Mouse (Mus musculus): ENCODE data around the gene Gm28539. TPM values are rescaled to one million over a fixed set of nuclear protein-coding genes. Genes with fewer than 3 reads are reported as not detected.

Gm28539 gene
- total and polyA plus RNA-seq, 2 experiments: 2.1 TPM; not detected in 1

GRCm38 (mm10) chr16:18876091-18876441 lies 39.7 kb downstream of the Gm28539 start:
- Histone ChIP-seq H3K4me3 (ENCODE audit: insufficient read depth, low read depth, low read length) (peak overlapping the region; percentile 99), H3K27ac (replicated peaks; ENCODE audit: insufficient read depth, low read depth, low read length) (peak overlapping the region; percentile 50), H3K36me3 (ENCODE audit: control insufficient read depth, insufficient read depth, low read length) (peaks cover 19% of the 10 kb centered on the region), H3K4me1 (ENCODE audit: control insufficient read depth, insufficient read depth, low read length) (peaks cover 7% of the 10 kb centered on the region), H3K9ac (ENCODE audit: low read depth, low read length) (peak overlapping the region; percentile 46), H3K27me3 (ENCODE audit: control insufficient read depth, insufficient read depth, low read length) (no peaks in the 10 kb centered on the region), H3K79me2 (ENCODE audit: control insufficient read depth, insufficient read depth, low read length) (peaks cover 4% of the 10 kb centered on the region; the same call in 1 of the 2 replicates)
- no peak for DNase-seq (ENCODE audit: extremely low read depth, low read depth, low spot score)
- 1% methylated on average over 17 of the region's 17 CpGs for WGBS
- TF ChIP-seq POLR2A (IDR thresholded peaks at IDR 0.05; ENCODE audit: extremely low read depth, insufficient read depth, low read length) (no peak), CTCF (IDR thresholded peaks at IDR 0.05; ENCODE audit: low read depth, low read length) (no peak)

GRCm38 (mm10) chr16:18876442-18877308 lies 40.3 kb downstream of the Gm28539 start, which contains the start of the genes Mrpl40 and Hira:
Gene Mrpl40, minus strand, starts transcription at chr16:18876862.
Gene Hira, plus strand, starts transcription at chr16:18877037.
- Histone ChIP-seq H3K36me3 (ENCODE audit: control insufficient read depth, insufficient read depth, low read length) (peaks cover 14% of the 10 kb centered on the region; the same call in 1 of the 2 replicates), H3K27ac (replicated peaks; ENCODE audit: insufficient read depth, low read depth, low read length) (peak within 1 kb of the TSS; percentile 68), H3K9ac (ENCODE audit: low read depth, low read length) (peak within 1 kb of the TSS; percentile 84), H3K79me2 (ENCODE audit: control insufficient read depth, insufficient read depth, low read length) (peaks cover 4% of the 10 kb centered on the region; the same call in 1 of the 2 replicates), H3K4me3 (ENCODE audit: insufficient read depth, low read depth, low read length) (peak within 1 kb of the TSS; percentile 99), H3K27me3 (ENCODE audit: control insufficient read depth, insufficient read depth, low read length) (no peaks in the 10 kb centered on the region), H3K4me1 (ENCODE audit: control insufficient read depth, insufficient read depth, low read length) (peaks cover 7% of the 10 kb centered on the region)
- TF ChIP-seq CTCF (IDR thresholded peaks at IDR 0.05; ENCODE audit: low read depth, low read length) (no peak), POLR2A (IDR thresholded peaks at IDR 0.05; ENCODE audit: extremely low read depth, insufficient read depth, low read length) (0 out of 2 replicates have a peak, but pooled peaks have one; percentile 42)
- WGBS: under 1% methylated on average over 92 of the region's 93 CpGs
- DNase-seq (ENCODE audit: extremely low read depth, low read depth, low spot score): peak; percentile 77

- Histone ChIP-seq H3K4me3 (ENCODE audit: insufficient read depth, low read depth, low read length) (peak overlapping the region; percentile 99), H3K4me1 (ENCODE audit: control insufficient read depth, insufficient read depth, low read length) (peaks cover 7% of the 10 kb centered on the region), H3K79me2 (ENCODE audit: control insufficient read depth, insufficient read depth, low read length) (peaks cover 4% of the 10 kb centered on the region; the same call in 1 of the 2 replicates), H3K27ac (replicated peaks; ENCODE audit: insufficient read depth, low read depth, low read length) (peak overlapping the region; percentile 55), H3K9ac (ENCODE audit: low read depth, low read length) (peak overlapping the region; percentile 84), H3K36me3 (ENCODE audit: control insufficient read depth, insufficient read depth, low read length) (peaks cover 8% of the 10 kb centered on the region; the same call in 1 of the 2 replicates), H3K27me3 (ENCODE audit: control insufficient read depth, insufficient read depth, low read length) (no peaks in the 10 kb centered on the region)
- DNase-seq (ENCODE audit: extremely low read depth, low read depth, low spot score): peak; percentile 71
- TF ChIP-seq CTCF (IDR thresholded peaks at IDR 0.05; ENCODE audit: low read depth, low read length): peak; percentile 21; the same call in 1 of the 2 replicates
- 0 out of 2 replicates have a peak, but pooled peaks have one; percentile 18 for TF ChIP-seq POLR2A (IDR thresholded peaks at IDR 0.05; ENCODE audit: extremely low read depth, insufficient read depth, low read length)
- under 1% methylated on average over 43 of the region's 43 CpGs for WGBS
Observed at GRCm38 (mm10) chr16:18877386-18878090, 41.2 kb downstream of the Gm28539 start.

- H3K4me1 ChIP-seq (ENCODE audit: control insufficient read depth, insufficient read depth, low read length): peaks cover 7% of the 10 kb centered on the region
- peaks cover 8% of the 10 kb centered on the region; the same call in 1 of the 2 replicates for H3K79me2 ChIP-seq (ENCODE audit: control insufficient read depth, insufficient read depth, low read length)
- no peak for TF ChIP-seq CTCF (IDR thresholded peaks at IDR 0.05; ENCODE audit: low read depth, low read length)
- TF ChIP-seq POLR2A (IDR thresholded peaks at IDR 0.05; ENCODE audit: extremely low read depth, insufficient read depth, low read length): no peak
- H3K27ac ChIP-seq (replicated peaks; ENCODE audit: insufficient read depth, low read depth, low read length): peak overlapping the region; percentile 55
- DNase-seq (ENCODE audit: extremely low read depth, low read depth, low spot score): no peak
- peak overlapping the region; percentile 99 for H3K4me3 ChIP-seq (ENCODE audit: insufficient read depth, low read depth, low read length)
- H3K36me3 ChIP-seq (ENCODE audit: control insufficient read depth, insufficient read depth, low read length): peaks cover 3% of the 10 kb centered on the region; the same call in 1 of the 2 replicates
- H3K27me3 ChIP-seq (ENCODE audit: control insufficient read depth, insufficient read depth, low read length): no peaks in the 10 kb centered on the region
- H3K9ac ChIP-seq (ENCODE audit: low read depth, low read length): peak overlapping the region; percentile 84
- 28% methylated on average over 20 of the region's 20 CpGs for WGBS
Observed at GRCm38 (mm10) chr16:18878091-18878720, 41.8 kb downstream of the Gm28539 start.

GRCm38 (mm10) chr16:18884044-18884443 lies 47.7 kb downstream of the Gm28539 start:
- Histone ChIP-seq H3K9ac (ENCODE audit: low read depth, low read length) (no peak overlapping the region), H3K4me1 (ENCODE audit: control insufficient read depth, insufficient read depth, low read length) (peaks cover 2% of the 10 kb centered on the region), H3K79me2 (ENCODE audit: control insufficient read depth, insufficient read depth, low read length) (peaks cover 32% of the 10 kb centered on the region; the same call in 1 of the 2 replicates), H3K4me3 (ENCODE audit: insufficient read depth, low read depth, low read length) (no peak overlapping the region), H3K36me3 (ENCODE audit: control insufficient read depth, insufficient read depth, low read length) (no peaks in the 10 kb centered on the region), H3K27ac (replicated peaks; ENCODE audit: insufficient read depth, low read depth, low read length) (no peak overlapping the region), H3K27me3 (ENCODE audit: control insufficient read depth, insufficient read depth, low read length) (no peaks in the 10 kb centered on the region)
- TF ChIP-seq POLR2A (IDR thresholded peaks at IDR 0.05; ENCODE audit: extremely low read depth, insufficient read depth, low read length): no peak
- DNase-seq (ENCODE audit: extremely low read depth, low read depth, low spot score): no peak

All from liver, adult 2 months (tissue).